Mouse (Mus musculus): Measurements from ENCODE around the gene 1700047I17Rik2. TPM values are rescaled to one million over a fixed set of nuclear protein-coding genes. Genes with fewer than 3 reads are reported as not detected.
A peak's percentile ranks its signal among the peaks of the same experiment; 100 is the strongest.
"Not testable (repeated sequence)": the region's sequence is repeated elsewhere in the genome, so short reads cannot be mapped to it uniquely, and the experiment has no call there.

Gene 1700047I17Rik2
- total RNA-seq (2021) (1 to 10 TPM; 2.1 to 8.9 TPM), polyA plus RNA-seq (2012; rRNA removed) (not detected in 2 replicates)
- long read RNA-seq, transcript 1700047I17Rik2-201 (5 exons, 3,863 nt) = major isoform, 13 of 15 reads
- long read RNA-seq, partial matches to known transcripts = 0 of 15 reads
- long read RNA-seq, other reads (novel, unspliced or antisense) = 2 of 15 reads

DNA sequence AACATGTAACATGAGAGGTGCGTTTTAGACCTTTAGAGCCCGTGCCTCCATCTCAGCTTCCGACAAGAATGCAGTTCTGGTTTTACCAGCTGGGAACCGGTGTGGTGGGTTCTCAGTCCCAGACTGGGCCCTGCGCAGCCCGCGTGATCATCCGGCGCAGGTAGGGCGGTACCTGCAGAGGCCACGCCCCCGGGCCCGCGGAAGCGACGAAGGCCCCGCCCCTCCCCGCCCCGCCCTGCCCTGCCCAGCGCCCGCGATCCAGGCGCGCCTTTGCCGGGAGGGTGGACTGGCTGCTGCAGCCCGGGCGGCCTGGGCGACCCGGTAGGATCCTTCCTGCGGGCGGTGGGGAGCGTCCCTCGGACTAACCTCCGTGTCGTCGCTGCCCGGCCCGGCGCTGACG is at the start of gene 1700047I17Rik2:
Gene 1700047I17Rik2, plus strand, starts transcription at position 287 of the 400 bp plus-strand sequence.
- DNase-seq = not testable (repeated sequence)

DNA sequence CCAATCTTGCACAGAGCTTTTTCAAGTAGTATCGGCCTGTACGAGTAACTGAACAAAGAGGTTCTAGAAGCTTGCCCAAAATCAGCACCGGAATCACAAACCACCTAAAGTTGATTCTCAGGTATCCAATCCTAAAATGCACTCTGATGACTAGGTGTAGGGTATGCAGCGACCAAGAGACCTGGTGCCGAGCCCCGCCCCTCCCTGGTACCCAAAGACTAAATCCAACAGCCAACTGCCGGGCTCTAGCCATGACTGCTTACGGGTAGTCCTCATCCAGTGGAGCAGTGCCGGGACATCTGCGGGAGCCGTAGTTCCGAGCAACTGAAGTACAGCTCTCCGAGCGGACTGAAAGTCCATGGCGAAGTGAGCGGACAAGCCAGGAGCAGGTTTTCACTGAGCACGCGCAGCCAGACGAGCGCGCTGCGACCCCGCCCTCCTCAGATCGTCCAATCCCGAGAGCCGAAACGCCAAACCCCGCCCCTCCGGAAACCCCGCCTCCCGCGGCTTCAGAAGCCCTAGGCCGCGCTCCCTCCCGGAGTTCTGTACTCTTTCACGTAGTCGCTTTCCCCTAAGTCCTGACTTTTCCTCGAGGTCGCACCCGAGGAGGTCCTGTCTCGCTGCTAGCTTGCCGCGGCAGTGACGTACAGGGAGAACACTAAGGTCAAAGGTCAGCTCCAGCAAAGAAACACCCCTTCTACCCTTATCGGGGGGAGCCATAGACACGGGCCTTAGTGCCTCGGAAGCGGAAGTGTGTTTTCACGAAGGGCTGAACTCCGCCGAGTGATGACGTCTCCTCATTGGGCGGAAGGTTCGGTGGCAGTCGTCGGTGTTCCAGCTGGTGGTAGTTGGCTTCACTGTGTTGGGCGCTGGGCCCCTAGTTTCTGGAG is 44.6 kb upstream of the 1700047I17Rik2 start, which contains the start of gene Srp54b:
Gene Srp54b, plus strand, starts transcription at position 546 of the 890 bp plus-strand sequence.
- not testable (repeated sequence) for DNase-seq

DNA sequence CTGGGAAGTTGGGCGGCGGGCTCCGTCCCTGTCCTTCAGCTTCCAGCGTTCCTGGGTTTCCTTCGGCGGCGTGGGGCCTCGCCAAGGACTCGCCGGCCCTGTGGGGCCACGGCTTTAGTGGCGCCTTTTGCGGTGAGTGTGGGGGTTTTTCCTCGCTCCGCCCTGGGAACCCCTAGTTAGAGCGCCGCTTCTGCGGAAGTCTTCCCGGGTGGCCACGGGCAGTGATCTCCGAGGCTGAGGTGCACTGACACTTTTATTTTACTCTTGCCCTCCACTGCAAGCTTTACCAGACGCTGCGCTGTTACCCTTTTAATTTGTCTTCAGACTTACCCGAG is 44.0 kb upstream of the 1700047I17Rik2 start:
- not testable (repeated sequence) for DNase-seq

DNA sequence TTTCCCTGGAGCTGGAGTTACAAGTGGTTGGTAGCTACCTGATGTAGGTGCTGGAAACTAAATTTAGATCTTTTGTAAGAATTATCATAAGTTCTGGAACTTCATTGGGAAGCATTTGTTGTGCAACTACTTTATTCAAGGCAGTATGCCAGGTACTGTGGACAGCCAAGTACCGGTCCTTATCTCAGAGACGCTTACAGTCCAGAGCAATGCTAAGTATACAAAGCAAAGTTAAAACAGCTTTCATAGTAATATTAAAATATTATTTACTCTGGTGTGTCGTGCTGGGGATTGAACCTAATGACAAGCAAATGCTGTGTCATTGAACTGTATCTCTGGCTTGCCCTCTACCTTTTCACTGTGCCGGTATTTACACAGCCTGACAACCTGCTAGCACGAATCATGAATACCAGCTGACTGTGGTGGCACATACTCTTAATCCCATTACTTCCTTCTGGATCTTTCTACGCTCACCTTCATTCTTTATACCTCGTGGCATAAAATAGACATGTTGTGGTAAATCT is 32.3 kb upstream of the 1700047I17Rik2 start:
- not testable (repeated sequence) for DNase-seq

DNA sequence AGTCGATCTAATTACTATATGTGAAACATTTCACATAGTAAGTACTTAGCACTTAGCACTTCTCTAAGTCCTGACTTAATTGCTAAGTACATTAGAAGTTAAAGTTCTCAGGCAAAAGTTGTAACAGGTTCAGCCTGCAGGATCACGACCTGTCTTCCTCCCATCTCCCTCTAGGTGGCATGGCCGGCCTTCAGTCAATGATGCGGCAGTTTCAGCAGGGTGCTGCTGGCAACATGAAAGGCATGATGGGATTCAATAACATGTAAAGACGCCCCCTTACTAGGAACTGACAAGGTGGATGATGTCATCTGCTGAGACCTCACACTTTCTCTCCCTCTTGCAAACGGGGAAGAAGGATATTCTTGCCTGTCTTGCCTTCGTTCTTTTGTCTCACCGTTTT is 11.7 kb upstream of the 1700047I17Rik2 start:
- DNase-seq = not testable (repeated sequence)

DNA sequence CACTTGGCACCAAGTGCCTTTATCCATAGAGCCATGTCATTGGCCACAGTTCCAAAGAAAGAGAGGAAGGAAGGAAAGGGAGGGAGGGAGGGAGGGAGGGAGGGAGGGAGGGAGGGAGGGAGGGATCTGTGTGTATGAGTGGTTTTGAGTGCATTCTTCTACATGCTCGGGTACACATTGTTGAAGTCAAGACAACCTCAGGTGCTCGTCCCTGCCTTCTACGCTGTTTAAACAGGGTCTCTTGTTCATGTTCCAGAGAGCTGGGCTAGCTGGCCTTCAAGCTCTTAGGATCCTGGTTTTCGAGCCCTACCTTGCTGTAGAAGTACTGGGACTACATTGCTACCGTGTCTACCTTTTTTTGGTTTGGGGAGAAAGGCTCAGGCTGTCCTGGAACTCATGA is 10.3 kb upstream of the 1700047I17Rik2 start:
- DNase-seq = not testable (repeated sequence)

DNA sequence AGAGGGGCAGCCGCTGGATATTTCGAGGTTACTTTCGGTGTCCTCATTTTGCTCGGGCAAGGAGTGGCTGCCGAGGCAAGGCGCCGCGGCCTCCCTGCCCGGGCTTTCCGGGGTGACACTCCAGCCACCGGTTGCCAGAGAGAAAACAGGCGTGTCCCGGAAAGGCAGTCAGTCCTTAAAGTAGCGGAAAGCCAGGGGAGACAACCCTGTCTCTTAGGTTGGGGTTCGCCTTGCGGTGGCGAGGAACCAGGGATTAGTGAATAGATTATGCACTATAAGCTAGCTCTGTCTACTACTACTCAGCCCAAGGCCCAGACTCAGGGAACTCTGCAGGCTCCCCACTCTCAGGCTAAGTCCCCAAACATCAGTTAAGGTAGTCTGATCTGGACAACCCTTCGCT is 407 bp downstream of the 1700047I17Rik2 start:
- not testable (repeated sequence) for DNase-seq

DNA sequence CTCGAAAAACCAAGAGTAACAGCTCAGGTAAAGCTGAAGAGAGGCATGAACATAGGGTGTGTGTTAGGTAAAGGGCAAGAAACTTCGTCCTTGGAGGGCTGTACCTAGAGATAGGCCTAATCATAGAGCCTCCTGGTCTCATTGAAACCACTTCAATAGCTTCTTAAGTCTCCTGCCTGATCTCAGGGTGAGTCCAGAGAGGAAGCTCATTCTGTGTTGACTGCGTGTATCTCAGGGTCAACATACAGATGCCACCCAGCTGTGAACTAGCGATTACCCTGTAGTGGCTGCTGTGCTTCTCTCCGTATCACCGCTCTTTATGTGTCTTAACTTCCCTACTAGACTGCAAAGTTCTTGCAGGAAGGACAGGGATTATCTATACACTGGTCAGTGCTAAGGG is 13.6 kb downstream of the 1700047I17Rik2 start:
- not testable (repeated sequence) for DNase-seq

DNA sequence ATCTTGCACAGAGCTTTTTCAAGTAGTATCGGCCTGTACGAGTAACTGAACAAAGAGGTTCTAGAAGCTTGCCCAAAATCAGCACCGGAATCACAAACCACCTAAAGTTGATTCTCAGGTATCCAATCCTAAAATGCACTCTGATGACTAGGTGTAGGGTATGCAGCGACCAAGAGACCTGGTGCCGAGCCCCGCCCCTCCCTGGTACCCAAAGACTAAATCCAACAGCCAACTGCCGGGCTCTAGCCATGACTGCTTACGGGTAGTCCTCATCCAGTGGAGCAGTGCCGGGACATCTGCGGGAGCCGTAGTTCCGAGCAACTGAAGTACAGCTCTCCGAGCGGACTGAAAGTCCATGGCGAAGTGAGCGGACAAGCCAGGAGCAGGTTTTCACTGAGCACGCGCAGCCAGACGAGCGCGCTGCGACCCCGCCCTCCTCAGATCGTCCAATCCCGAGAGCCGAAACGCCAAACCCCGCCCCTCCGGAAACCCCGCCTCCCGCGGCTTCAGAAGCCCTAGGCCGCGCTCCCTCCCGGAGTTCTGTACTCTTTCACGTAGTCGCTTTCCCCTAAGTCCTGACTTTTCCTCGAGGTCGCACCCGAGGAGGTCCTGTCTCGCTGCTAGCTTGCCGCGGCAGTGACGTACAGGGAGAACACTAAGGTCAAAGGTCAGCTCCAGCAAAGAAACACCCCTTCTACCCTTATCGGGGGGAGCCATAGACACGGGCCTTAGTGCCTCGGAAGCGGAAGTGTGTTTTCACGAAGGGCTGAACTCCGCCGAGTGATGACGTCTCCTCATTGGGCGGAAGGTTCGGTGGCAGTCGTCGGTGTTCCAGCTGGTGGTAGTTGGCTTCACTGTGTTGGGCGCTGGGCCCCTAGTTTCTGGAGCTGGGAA is 30.5 kb downstream of the 1700047I17Rik2 start, which contains the start of gene Srp54c:
Gene Srp54c, plus strand, starts transcription at position 543 of the 894 bp plus-strand sequence.
- DNase-seq = not testable (repeated sequence)

DNA sequence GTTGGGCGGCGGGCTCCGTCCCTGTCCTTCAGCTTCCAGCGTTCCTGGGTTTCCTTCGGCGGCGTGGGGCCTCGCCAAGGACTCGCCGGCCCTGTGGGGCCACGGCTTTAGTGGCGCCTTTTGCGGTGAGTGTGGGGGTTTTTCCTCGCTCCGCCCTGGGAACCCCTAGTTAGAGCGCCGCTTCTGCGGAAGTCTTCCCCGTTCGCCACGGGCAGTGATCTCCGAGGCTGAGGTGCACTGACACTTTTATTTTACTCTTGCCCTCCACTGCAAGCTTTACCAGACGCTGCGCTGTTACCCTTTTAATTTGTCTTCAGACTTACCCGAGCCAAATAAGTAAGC is 31.1 kb downstream of the 1700047I17Rik2 start:
- peak; percentile 8 for DNase-seq

DNA sequence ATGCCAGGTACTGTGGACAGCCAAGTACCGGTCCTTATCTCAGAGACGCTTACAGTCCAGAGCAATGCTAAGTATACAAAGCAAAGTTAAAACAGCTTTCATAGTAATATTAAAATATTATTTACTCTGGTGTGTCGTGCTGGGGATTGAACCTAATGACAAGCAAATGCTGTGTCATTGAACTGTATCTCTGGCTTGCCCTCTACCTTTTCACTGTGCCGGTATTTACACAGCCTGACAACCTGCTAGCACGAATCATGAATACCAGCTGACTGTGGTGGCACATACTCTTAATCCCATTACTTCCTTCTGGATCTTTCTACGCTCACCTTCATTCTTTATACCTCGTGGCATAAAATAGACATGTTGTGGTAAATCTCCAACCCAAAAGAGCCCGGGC is 42.9 kb downstream of the 1700047I17Rik2 start:
- not testable (repeated sequence) for DNase-seq

DNA sequence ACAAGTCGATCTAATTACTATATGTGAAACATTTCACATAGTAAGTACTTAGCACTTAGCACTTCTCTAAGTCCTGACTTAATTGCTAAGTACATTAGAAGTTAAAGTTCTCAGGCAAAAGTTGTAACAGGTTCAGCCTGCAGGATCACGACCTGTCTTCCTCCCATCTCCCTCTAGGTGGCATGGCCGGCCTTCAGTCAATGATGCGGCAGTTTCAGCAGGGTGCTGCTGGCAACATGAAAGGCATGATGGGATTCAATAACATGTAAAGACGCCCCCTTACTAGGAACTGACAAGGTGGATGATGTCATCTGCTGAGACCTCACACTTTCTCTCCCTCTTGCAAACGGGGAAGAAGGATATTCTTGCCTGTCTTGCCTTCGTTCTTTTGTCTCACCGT is 62.6 kb downstream of the 1700047I17Rik2 start:
- not testable (repeated sequence) for DNase-seq

DNA sequence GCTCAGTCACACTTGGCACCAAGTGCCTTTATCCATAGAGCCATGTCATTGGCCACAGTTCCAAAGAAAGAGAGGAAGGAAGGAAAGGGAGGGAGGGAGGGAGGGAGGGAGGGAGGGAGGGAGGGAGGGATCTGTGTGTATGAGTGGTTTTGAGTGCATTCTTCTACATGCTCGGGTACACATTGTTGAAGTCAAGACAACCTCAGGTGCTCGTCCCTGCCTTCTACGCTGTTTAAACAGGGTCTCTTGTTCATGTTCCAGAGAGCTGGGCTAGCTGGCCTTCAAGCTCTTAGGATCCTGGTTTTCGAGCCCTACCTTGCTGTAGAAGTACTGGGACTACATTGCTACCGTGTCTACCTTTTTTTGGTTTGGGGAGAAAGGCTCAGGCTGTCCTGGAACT is 64.0 kb downstream of the 1700047I17Rik2 start:
- not testable (repeated sequence) for DNase-seq

Other genes with a start within 250 kb of the 1700047I17Rik2 start
- gene Gm20403, start 213.1 kb upstream of the 1700047I17Rik2 start, total RNA-seq (2021) = not detected
- gene Gm20403, start 213.1 kb upstream of the 1700047I17Rik2 start, polyA plus RNA-seq (2012; rRNA removed) = not detected in 2 replicates
- gene Baz1a, start 185.2 kb upstream of the 1700047I17Rik2 start, total RNA-seq (2021) = 10 to 100 TPM; 16.5 to 37.6 TPM
- 0.44 and 1.4 TPM in 2 replicates for gene Baz1a, start 185.2 kb upstream of the 1700047I17Rik2 start, polyA plus RNA-seq (2012; rRNA removed)
- 10 to 100 TPM in 1 of 2 experiments, 1 to 10 TPM in 1; 8.9 to 11.6 TPM for gene 2700097O09Rik, start 119.5 kb upstream of the 1700047I17Rik2 start, total RNA-seq (2021)
- gene 2700097O09Rik, start 119.5 kb upstream of the 1700047I17Rik2 start, polyA plus RNA-seq (2012; rRNA removed) = 1.8 and 2.4 TPM in 2 replicates
- 100 to 1,000 TPM; 126 to 192 TPM for gene Srp54a, start 119.3 kb upstream of the 1700047I17Rik2 start, total RNA-seq (2021)
- 24.5 and 30.0 TPM in 2 replicates for gene Srp54a, start 119.3 kb upstream of the 1700047I17Rik2 start, polyA plus RNA-seq (2012; rRNA removed)
- gene Fam177a, start 75.1 kb upstream of the 1700047I17Rik2 start, total RNA-seq (2021) = 10 to 100 TPM in 1 of 2 experiments, 1 to 10 TPM in 1; 4.9 to 10.1 TPM
- 3.4 TPM in 2 replicates for gene Fam177a, start 75.1 kb upstream of the 1700047I17Rik2 start, polyA plus RNA-seq (2012; rRNA removed)
- gene Srp54b, start 44.5 kb upstream of the 1700047I17Rik2 start, total RNA-seq (2021) = 10 to 100 TPM; 65.2 to 78.5 TPM
- 50.4 and 75.2 TPM in 2 replicates for gene Srp54b, start 44.5 kb upstream of the 1700047I17Rik2 start, polyA plus RNA-seq (2012; rRNA removed)
- gene Srp54c, start 30.6 kb downstream of the 1700047I17Rik2 start, total RNA-seq (2021) = 10 to 100 TPM; 42.0 to 85.9 TPM
- gene Srp54c, start 30.6 kb downstream of the 1700047I17Rik2 start, polyA plus RNA-seq (2012; rRNA removed) = 4.1 and 8.5 TPM in 2 replicates
- gene 1110008L16Rik, start 100.0 kb downstream of the 1700047I17Rik2 start, total RNA-seq (2021) = 10 to 100 TPM; 18.0 to 20.7 TPM
- gene 1110008L16Rik, start 100.0 kb downstream of the 1700047I17Rik2 start, polyA plus RNA-seq (2012; rRNA removed) = 3.1 and 4.5 TPM in 2 replicates
- 10 to 100 TPM; 11.3 to 12.9 TPM for gene Ppp2r3c, start 103.4 kb downstream of the 1700047I17Rik2 start, total RNA-seq (2021)
- gene Ppp2r3c, start 103.4 kb downstream of the 1700047I17Rik2 start, polyA plus RNA-seq (2012; rRNA removed) = 0.39 and 0.40 TPM in 2 replicates
- 100 to 1,000 TPM; 208 to 242 TPM for gene Psma6, start 184.6 kb downstream of the 1700047I17Rik2 start, total RNA-seq (2021)
- 12.5 and 14.8 TPM in 2 replicates for gene Psma6, start 184.6 kb downstream of the 1700047I17Rik2 start, polyA plus RNA-seq (2012; rRNA removed)